Mouse (Mus musculus): ENCODE measurements around the gene Erc2. TPM values are rescaled to one million over a fixed set of nuclear protein-coding genes. Genes with fewer than 3 reads are reported as not detected.

Erc2 gene
- polyA plus RNA-seq, 1 experiment from 2014 or later: 36.0 TPM

DNA sequence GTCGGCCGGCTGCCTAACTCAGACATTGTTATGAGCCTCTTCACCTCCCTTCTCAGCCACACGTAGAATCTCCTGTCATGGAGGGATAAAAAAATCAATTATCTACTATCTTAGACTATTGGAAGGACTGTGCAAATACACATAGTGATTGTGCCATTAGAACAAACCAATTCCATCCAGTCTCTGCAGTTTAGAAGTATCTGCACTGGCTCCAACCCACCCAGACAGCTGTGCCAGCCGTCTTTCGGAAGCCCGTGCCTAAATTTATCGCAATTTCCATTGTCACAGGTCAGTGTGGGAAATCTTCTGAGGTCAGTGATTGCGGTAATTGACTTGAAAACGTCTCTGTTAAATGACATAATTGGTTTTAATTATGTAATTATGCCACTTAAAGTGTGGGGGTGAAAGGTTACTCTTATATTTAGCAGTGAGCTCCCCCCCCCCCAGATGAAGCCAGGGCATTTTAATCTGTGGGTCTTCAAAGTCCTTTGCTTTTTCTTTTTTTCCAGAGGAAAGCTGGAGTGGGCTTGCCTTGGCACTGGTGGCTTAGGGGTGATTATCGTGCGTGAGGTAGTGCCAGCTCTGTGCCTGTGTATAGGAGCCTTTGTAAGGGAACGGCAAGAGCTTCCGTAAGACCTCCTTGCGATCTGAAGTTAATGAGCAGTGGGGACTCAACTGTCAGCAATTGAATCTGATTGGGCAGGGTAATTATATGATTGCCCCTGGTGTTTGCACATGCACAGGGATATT is 759.7 kb downstream of the Erc2 start:
- Histone ChIP-seq H3K4me3 (no peak overlapping the region), H3K27ac (replicated peaks) (no peak overlapping the region), H3K9ac (replicated peaks) (no peak overlapping the region), H3K4me1 (no peaks in the 10 kb centered on the region; the same call in 1 of the 2 replicates), H3K36me3 (no peaks in the 10 kb centered on the region), H3K4me2 (replicated peaks) (no peak overlapping the region), H3K9me3 (no peaks in the 10 kb centered on the region), H3K27me3 (peaks cover 98% of the 10 kb centered on the region)
- ATAC-seq (ENCODE audit: low FRiP score, low read depth): no peak
- 63% methylated on average over 14 of the region's 14 CpGs for WGBS

DNA sequence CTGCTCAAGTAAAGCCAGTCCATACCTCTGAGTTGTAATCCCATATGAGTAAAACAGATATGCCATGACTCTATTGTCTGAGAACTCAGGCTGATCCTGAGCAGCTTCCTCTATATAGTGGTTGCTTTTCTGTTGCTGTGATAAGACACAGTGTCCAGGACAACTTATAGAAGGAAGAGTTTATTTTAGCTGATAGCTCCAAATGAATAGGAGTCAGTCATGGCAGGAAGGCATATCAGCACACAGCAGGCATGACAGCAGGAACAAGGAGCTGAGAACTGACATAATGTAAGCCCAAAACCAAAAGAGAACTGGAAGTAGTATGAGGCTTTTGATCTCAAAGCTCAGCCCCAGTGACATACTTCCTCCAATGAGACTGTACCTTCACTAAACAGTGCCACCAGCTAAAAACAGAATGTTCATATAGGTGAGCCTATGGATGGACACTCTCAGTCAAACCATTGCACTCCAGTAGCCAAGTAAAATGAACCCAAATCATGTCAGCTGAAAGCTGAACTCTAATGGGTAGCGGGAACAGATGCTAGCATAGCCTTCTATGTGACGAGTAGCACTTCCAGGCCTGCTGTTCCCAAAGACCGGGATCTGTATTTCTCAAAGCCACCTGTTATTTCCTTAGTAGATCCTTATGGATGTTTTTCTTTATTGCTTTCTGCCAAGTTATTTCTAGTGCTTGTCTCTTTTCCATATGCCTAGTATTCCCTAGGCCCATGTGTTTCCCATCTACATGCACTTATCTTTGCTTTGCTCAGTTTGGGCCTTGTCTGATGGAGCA is 764.8 kb downstream of the Erc2 start:
- ATAC-seq (ENCODE audit: low FRiP score, low read depth): no peak
- no peak overlapping the region for H3K9ac ChIP-seq (replicated peaks)
- H3K27me3 ChIP-seq: peaks cover 54% of the 10 kb centered on the region
- no peaks in the 10 kb centered on the region for H3K4me1 ChIP-seq
- no peaks in the 10 kb centered on the region for H3K36me3 ChIP-seq
- H3K4me3 ChIP-seq: no peak overlapping the region
- WGBS: 95% methylated on average over 3 of the region's 3 CpGs
- no peak overlapping the region for H3K4me2 ChIP-seq (replicated peaks)
- no peaks in the 10 kb centered on the region for H3K9me3 ChIP-seq
- no peak overlapping the region for H3K27ac ChIP-seq (replicated peaks)

DNA sequence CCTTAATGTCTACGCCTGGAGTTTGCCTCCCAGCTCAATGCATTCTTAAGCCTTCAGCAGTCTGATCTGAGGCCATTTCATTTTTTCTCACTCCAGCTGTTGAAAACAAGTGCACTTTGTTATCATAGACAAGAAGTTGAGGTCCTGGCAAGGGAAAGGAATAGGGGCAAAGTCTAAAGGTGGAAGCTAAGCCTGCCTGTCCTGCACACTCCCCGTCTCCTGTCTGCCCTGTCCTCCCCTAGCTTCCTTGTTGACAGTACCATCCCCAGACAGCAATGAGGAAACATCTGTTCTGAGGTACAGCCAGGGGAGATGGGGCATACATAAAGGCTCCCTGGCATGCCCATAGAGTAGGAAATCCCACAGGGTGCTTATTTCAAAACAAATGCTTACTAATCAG is 776.7 kb downstream of the Erc2 start:
- Histone ChIP-seq H3K4me3 (no peak overlapping the region), H3K9me3 (no peaks in the 10 kb centered on the region), H3K4me1 (no peaks in the 10 kb centered on the region), H3K27ac (replicated peaks) (no peak overlapping the region), H3K4me2 (replicated peaks) (no peak overlapping the region), H3K9ac (replicated peaks) (no peak overlapping the region), H3K36me3 (no peaks in the 10 kb centered on the region), H3K27me3 (peaks cover 14% of the 10 kb centered on the region; the same call in 1 of the 2 replicates)
- 80% methylated on average over 2 of the region's 2 CpGs for WGBS
- ATAC-seq (ENCODE audit: low FRiP score, low read depth): no peak

DNA sequence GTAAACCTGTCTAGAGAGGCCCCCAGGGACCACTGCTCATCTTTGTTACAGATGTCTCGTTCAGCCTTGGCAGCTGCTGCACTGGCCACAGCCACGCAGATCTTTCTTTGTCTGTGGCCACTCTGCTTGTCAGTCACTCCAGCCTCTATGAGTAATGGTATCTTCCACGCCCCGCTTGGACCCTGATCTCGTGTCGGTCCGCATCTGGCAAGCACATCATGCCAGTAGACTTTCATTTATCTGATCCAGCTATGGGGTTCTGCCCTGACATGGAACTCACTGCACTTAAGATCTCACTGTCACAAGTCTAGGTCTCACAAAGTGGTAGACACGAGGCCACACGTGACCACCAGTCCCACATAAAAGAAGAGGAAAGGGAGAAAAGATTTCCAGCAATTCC is 777.7 kb downstream of the Erc2 start:
- no peaks in the 10 kb centered on the region for H3K36me3 ChIP-seq
- H3K4me2 ChIP-seq (replicated peaks): no peak overlapping the region
- H3K27me3 ChIP-seq: peaks cover 14% of the 10 kb centered on the region; the same call in 1 of the 2 replicates
- H3K4me3 ChIP-seq: no peak overlapping the region
- WGBS: 86% methylated on average over 9 of the region's 9 CpGs
- no peak overlapping the region for H3K9ac ChIP-seq (replicated peaks)
- no peak overlapping the region for H3K27ac ChIP-seq (replicated peaks)
- no peak for ATAC-seq (ENCODE audit: low FRiP score, low read depth)
- H3K9me3 ChIP-seq: no peaks in the 10 kb centered on the region
- H3K4me1 ChIP-seq: no peaks in the 10 kb centered on the region

DNA sequence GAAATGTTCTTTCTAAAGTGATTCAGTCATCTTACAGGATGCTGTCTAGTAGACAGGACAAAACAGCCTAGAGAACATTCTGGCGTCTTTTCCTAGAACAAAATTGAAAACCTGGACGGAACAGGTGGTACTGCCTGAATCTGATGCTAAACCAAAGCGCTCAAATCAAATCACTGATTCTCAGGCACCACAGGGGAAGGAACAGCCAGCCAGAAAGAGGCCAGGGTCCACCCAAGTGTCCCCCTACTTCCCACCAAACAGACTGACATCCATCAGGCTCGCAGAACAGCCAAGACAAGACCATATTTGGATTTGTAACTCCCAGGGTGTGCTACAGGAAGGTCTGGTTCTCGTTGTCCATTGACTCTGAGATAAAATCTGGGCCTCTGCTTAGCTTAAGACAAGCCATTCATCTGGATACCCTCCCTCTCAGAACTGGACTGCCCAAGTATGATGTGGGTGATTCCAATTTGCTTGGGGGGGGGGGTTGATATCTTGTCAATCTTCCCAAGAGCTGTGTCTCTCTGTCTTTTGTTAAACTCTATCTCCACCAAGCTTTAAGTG is 783.1 kb downstream of the Erc2 start:
- Histone ChIP-seq H3K9me3 (no peaks in the 10 kb centered on the region), H3K27me3 (no peaks in the 10 kb centered on the region), H3K4me3 (no peak overlapping the region), H3K4me2 (replicated peaks) (no peak overlapping the region), H3K36me3 (no peaks in the 10 kb centered on the region), H3K27ac (replicated peaks) (no peak overlapping the region), H3K4me1 (no peaks in the 10 kb centered on the region), H3K9ac (replicated peaks) (no peak overlapping the region)
- 87% methylated on average over 5 of the region's 5 CpGs for WGBS
- no peak for ATAC-seq (ENCODE audit: low FRiP score, low read depth)

DNA sequence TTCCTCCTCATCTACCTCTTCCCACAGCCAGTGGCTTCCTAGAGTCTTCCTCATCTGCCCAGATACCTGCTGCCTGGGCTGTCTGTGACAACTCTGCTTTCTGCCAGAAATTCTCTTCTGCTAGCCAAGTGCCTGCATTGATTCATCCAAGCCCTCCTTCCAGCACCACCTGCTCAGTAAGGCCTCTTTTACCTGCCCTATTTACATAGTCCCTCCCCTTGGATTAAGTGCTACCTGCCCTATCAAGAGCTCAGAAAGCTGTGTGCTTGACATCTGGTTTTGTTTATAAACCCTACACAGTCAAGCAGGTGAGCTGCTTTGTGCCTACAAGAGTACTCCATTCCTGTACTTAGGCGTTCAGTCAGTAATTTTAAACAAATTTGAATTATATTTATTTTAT is 787.2 kb downstream of the Erc2 start:
- Histone ChIP-seq H3K9ac (replicated peaks) (no peak overlapping the region), H3K4me1 (peaks cover 8% of the 10 kb centered on the region; the same call in 1 of the 2 replicates), H3K4me2 (replicated peaks) (no peak overlapping the region), H3K27me3 (peaks cover 3% of the 10 kb centered on the region; the same call in 1 of the 2 replicates), H3K36me3 (no peaks in the 10 kb centered on the region), H3K9me3 (no peaks in the 10 kb centered on the region), H3K27ac (replicated peaks) (no peak overlapping the region), H3K4me3 (no peak overlapping the region)
- ATAC-seq (ENCODE audit: low FRiP score, low read depth): no peak
- 83% methylated on average over 1 of the region's 1 CpGs for WGBS

DNA sequence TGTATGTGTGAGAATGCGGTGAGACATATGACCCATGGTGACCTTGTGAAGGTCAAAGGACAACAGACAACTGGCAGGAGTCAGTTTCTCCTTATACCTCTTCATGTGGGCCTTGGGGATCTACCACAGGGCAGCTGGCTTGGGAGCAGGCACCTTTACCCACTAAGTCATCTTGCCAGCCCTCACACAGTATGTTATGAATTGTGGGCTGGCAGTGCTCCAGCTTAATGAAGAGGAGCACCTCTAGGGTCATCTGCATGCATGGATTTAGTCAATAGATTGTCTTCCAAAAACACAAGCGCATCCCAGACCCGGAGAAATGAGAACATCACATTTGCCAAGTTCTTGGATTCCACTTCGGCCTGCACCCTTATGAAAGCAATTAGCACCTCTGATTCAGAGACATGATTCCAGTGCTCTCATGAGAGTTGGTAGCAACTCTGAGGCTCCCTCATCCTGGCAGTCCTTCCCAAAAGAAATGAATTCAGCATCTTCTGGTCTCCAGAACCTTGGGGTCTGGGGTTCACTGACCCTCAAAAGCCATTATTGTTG is 787.6 kb downstream of the Erc2 start:
- Histone ChIP-seq H3K4me2 (replicated peaks) (no peak overlapping the region), H3K36me3 (no peaks in the 10 kb centered on the region), H3K9ac (replicated peaks) (no peak overlapping the region), H3K27me3 (peaks cover 8% of the 10 kb centered on the region; the same call in 1 of the 2 replicates), H3K9me3 (no peaks in the 10 kb centered on the region), H3K4me1 (peaks cover 8% of the 10 kb centered on the region; the same call in 1 of the 2 replicates), H3K27ac (replicated peaks) (no peak overlapping the region), H3K4me3 (no peak overlapping the region)
- no peak for ATAC-seq (ENCODE audit: low FRiP score, low read depth)
- 87% methylated on average over 4 of the region's 4 CpGs for WGBS

DNA sequence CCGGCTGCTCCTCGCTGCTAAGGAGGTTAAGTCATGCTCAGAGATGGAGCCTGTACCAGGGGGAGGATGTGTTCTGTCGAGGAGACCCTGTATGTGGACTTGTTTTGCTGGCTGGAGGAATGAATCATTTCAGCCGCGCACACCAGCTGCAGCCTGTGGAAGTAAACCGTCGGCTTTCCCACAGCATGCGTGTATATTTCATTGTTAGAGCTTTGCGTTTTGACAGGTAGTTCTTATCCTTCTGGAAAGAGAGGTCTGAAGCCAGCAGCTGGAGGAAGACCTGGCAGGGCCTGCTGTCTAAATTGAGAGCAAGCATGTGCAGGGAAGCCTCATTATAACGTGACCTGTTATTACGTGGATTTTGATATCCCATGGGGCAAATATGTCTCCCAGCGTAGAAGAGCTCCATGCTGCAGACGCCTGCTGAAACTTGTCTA is 788.6 kb downstream of the Erc2 start:
- no peak overlapping the region for H3K27ac ChIP-seq (replicated peaks)
- H3K4me1 ChIP-seq: peaks cover 8% of the 10 kb centered on the region; the same call in 1 of the 2 replicates
- no peak overlapping the region for H3K9ac ChIP-seq (replicated peaks)
- no peak overlapping the region for H3K4me3 ChIP-seq
- WGBS: 77% methylated on average over 13 of the region's 13 CpGs
- ATAC-seq (ENCODE audit: low FRiP score, low read depth): no peak
- H3K36me3 ChIP-seq: no peaks in the 10 kb centered on the region
- H3K9me3 ChIP-seq: no peaks in the 10 kb centered on the region
- peaks cover 17% of the 10 kb centered on the region; the same call in 1 of the 2 replicates for H3K27me3 ChIP-seq
- no peak overlapping the region for H3K4me2 ChIP-seq (replicated peaks)

DNA sequence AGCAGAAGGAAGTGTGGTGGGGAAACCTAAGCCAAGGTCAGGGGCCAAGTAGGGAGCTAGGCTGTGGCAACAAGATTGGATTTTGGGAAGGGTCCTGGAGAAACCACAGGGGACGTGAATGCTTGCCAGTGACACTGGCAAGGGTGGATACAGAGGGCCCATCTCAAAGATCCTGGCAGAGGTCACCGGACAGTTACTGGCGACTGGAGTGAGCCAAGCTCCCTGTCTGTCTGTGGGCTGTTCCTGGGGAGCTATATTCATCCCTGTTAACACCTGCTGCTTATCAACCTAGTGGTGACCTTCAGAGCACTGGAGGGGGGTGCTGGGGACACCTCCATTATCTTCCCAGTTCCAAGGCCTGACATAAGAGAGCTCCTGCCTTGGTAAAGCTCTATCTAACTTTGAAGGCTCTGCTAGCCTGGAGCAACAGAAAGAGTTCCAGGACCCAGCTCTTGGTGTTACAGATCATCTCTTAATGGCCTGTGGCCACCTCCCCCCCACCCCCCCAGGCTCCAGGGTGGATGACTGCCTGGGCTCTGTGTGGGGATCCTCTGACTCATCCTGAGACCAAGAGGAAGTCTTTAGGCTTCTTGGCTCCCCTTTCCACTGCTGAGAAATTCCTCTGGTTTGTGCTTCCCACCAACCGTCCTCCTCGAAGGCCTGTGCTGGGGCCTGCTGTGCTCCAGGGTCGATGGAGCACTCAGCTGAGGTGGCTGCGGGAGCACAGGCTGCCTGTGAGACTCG is 790.2 kb downstream of the Erc2 start:
- Histone ChIP-seq H3K27me3 (peaks cover 22% of the 10 kb centered on the region; the same call in 1 of the 2 replicates), H3K27ac (replicated peaks) (no peak overlapping the region), H3K9me3 (no peaks in the 10 kb centered on the region), H3K4me3 (no peak overlapping the region), H3K4me2 (replicated peaks) (no peak overlapping the region), H3K4me1 (peaks cover 18% of the 10 kb centered on the region), H3K9ac (replicated peaks) (no peak overlapping the region), H3K36me3 (no peaks in the 10 kb centered on the region)
- 68% methylated on average over 8 of the region's 8 CpGs for WGBS
- ATAC-seq (ENCODE audit: low FRiP score, low read depth): no peak

DNA sequence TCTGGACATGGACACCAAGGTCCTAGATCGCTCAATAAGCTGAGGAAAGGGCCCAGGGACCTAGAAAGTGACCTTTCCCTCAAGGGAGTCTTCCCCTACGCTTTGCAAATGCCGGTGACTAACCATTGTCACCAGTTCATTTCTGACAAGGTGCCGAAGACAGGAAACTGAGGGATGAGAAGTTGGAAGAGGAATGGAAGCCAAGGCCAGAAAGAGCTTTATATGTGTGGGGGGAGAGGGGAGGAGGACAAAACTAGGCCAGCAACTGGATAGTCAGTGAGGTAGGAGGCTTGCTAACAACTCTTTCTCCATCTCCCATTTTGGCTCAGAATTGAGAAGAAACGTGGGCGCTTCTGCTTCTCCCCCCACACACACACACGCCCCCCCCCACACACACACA is 791.3 kb downstream of the Erc2 start:
- Histone ChIP-seq H3K9ac (replicated peaks) (no peak overlapping the region), H3K27me3 (peaks cover 28% of the 10 kb centered on the region), H3K9me3 (no peaks in the 10 kb centered on the region), H3K36me3 (no peaks in the 10 kb centered on the region), H3K4me3 (no peak overlapping the region), H3K4me2 (replicated peaks) (no peak overlapping the region), H3K4me1 (peaks cover 21% of the 10 kb centered on the region), H3K27ac (replicated peaks) (no peak overlapping the region)
- WGBS: 87% methylated on average over 6 of the region's 7 CpGs
- ATAC-seq (ENCODE audit: low FRiP score, low read depth): no peak

DNA sequence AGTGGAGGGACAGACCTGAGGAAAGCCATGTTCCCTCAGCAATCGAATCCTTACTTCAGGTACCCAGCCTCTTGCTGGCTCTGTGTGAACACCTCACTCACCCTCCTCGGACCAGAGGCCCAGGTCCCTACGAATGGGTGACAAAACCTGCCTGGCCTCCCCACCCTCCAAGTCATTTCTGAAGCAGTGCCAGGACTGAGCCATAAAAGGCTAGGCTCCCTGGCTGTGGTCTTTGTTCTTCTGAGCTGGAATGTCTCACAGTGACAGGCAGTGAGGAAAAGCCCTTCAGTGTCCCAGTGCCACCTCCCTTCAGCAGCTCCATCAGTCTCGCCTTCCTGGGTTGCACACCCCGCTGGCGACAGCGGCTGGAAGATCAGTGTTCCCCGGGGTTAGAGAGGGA is 794.8 kb downstream of the Erc2 start:
- WGBS: 26% methylated on average over 8 of the region's 8 CpGs

More for the DNA sequence above, 794.8 kb downstream of the Erc2 start:
- H3K36me3 ChIP-seq: no peaks in the 10 kb centered on the region
- no peaks in the 10 kb centered on the region for H3K9me3 ChIP-seq
- H3K4me2 ChIP-seq (replicated peaks): no peak overlapping the region
- H3K9ac ChIP-seq (replicated peaks): no peak overlapping the region
- peaks cover 16% of the 10 kb centered on the region for H3K4me1 ChIP-seq
- H3K27me3 ChIP-seq: peaks cover 37% of the 10 kb centered on the region
- ATAC-seq (ENCODE audit: low FRiP score, low read depth): no peak
- H3K4me3 ChIP-seq: no peak overlapping the region
- H3K27ac ChIP-seq (replicated peaks): no peak overlapping the region

Data from midbrain, embryonic 12.5 days (tissue).